Mouse (Mus musculus): Measurements from ENCODE around the gene Fbxw5.
"Not testable (repeated sequence)": the region's sequence is repeated elsewhere in the genome, so short reads cannot be mapped to it uniquely, and the experiment has no call there.

The Fbxw5 gene

GRCm38 (mm10) chr2:25533707-25534106 lies 33.2 kb downstream of the Fbxw5 start:
- DNase-seq: no peak

- peak; percentile 83 for DNase-seq
These were observed 33.8 kb downstream of the Fbxw5 start for GRCm38 (mm10) chr2:25534178-25534865.

GRCm38 (mm10) chr2:25534866-25535182 lies 34.3 kb downstream of the Fbxw5 start:
- DNase-seq: no peak

GRCm38 (mm10) chr2:25536531-25536930 lies 36.0 kb downstream of the Fbxw5 start:
- no peak for DNase-seq

GRCm38 (mm10) chr2:25540541-25540948 lies 40.0 kb downstream of the Fbxw5 start:
- DNase-seq: peak; percentile 62

GRCm38 (mm10) chr2:25541644-25542367 lies 41.3 kb downstream of the Fbxw5 start:
- no peak for DNase-seq

GRCm38 (mm10) chr2:25545996-25546810 lies 45.7 kb downstream of the Fbxw5 start:
- DNase-seq: no peak

GRCm38 (mm10) chr2:25546811-25547491 lies 46.4 kb downstream of the Fbxw5 start, which contains the start of gene Traf2:
TSS of gene Traf2 (minus strand) at chr2:25546940.
- peak; percentile 99 for DNase-seq

GRCm38 (mm10) chr2:25549021-25549991 lies 48.8 kb downstream of the Fbxw5 start:
- peak; percentile 16 for DNase-seq

- peak; percentile 67 for DNase-seq
These were observed 50.6 kb downstream of the Fbxw5 start for GRCm38 (mm10) chr2:25551186-25551585.

GRCm38 (mm10) chr2:25553171-25553786 lies 52.7 kb downstream of the Fbxw5 start:
- not testable (repeated sequence) for DNase-seq
